Mouse (Mus musculus) kidney, adult 2 months (tissue): ENCODE measurements around the gene Cd180.

Experiments
- CTCF ChIP-seq: fragments of 200-500 bp; conservative IDR thresholded peaks from 2 replicates; pipeline ENCODE4 v1.5.1; 2011; ENCODE audit warnings: low read depth, mild to moderate bottlenecking, control low read depth, low read length, moderate library complexity, mixed read lengths; ENCODE audit not compliant: insufficient read depth, insufficient read length
- POLR2A ChIP-seq: fragments of 200-500 bp; IDR thresholded peaks from one replicate; pipeline ENCODE4 v1.6.1; 2011; ENCODE audit warnings: low read depth, low read length, control low read depth

- TF ChIP-seq POLR2A (no peak), CTCF (no peak)
Measured at GRCm38 (mm10) chr13:102753714-102754556, 60.6 kb downstream of the Cd180 start.
